Mouse (Mus musculus): Measurements from ENCODE around the gene Ccdc85c. TPM values are rescaled to one million over a fixed set of nuclear protein-coding genes. Genes with fewer than 3 reads are reported as not detected.

Ccdc85c gene
- polyA plus RNA-seq, 1 experiment from 2014 or later, result 15.2 TPM

GRCm38 (mm10) chr12:108204978-108205377 lies 70.2 kb downstream of the Ccdc85c start:
- Histone ChIP-seq H3K4me2 (replicated peaks) (no peak overlapping the region), H3K9ac (no peak overlapping the region), H3K27me3 (no peaks in the 10 kb centered on the region), H3K36me3 (peaks cover 62% of the 10 kb centered on the region), H3K4me1 (peaks cover 24% of the 10 kb centered on the region), H3K4me3 (no peak overlapping the region), H3K9me3 (replicated peaks) (no peaks in the 10 kb centered on the region), H3K27ac (0 out of 2 replicates have a peak overlapping the region, but pooled peaks have one; percentile 5)
- ATAC-seq (ENCODE audit: low FRiP score), result no peak
- WGBS, result 64% methylated on average over 12 of the region's 12 CpGs

GRCm38 (mm10) chr12:108203895-108204294 lies 71.3 kb downstream of the Ccdc85c start:
- Histone ChIP-seq H3K4me1 (peaks cover 15% of the 10 kb centered on the region), H3K9ac (no peak overlapping the region), H3K9me3 (replicated peaks) (no peaks in the 10 kb centered on the region), H3K27me3 (no peaks in the 10 kb centered on the region), H3K4me3 (no peak overlapping the region), H3K27ac (0 out of 2 replicates have a peak overlapping the region, but pooled peaks have one; percentile 40), H3K36me3 (peaks cover 72% of the 10 kb centered on the region), H3K4me2 (replicated peaks) (no peak overlapping the region)
- 58% methylated on average over 8 of the region's 8 CpGs for WGBS
- ATAC-seq (ENCODE audit: low FRiP score), result no peak

GRCm38 (mm10) chr12:108200094-108200493 lies 75.1 kb downstream of the Ccdc85c start:
- Histone ChIP-seq H3K4me3 (no peak overlapping the region), H3K27ac (no peak overlapping the region), H3K36me3 (peaks cover 96% of the 10 kb centered on the region), H3K9me3 (replicated peaks) (no peaks in the 10 kb centered on the region), H3K4me2 (replicated peaks) (no peak overlapping the region), H3K27me3 (no peaks in the 10 kb centered on the region), H3K9ac (no peak overlapping the region), H3K4me1 (peaks cover 8% of the 10 kb centered on the region)
- 89% methylated on average over 1 of the region's 1 CpGs for WGBS
- ATAC-seq (ENCODE audit: low FRiP score), result no peak

- H3K9ac ChIP-seq, result no peak overlapping the region
- no peaks in the 10 kb centered on the region for H3K4me1 ChIP-seq
- 85% methylated on average over 4 of the region's 4 CpGs for WGBS
- no peak overlapping the region for H3K27ac ChIP-seq
- no peak overlapping the region for H3K4me2 ChIP-seq (replicated peaks)
- no peak overlapping the region for H3K4me3 ChIP-seq
- ATAC-seq (ENCODE audit: low FRiP score), result no peak
- H3K36me3 ChIP-seq, result peaks cover 98% of the 10 kb centered on the region
- no peaks in the 10 kb centered on the region for H3K9me3 ChIP-seq (replicated peaks)
- no peaks in the 10 kb centered on the region for H3K27me3 ChIP-seq
Measured at GRCm38 (mm10) chr12:108198447-108198846, 76.8 kb downstream of the Ccdc85c start.

GRCm38 (mm10) chr12:108195761-108196160 lies 79.5 kb downstream of the Ccdc85c start:
- WGBS, result 98% methylated on average over 11 of the region's 11 CpGs
- H3K9ac ChIP-seq, result no peak overlapping the region
- H3K4me1 ChIP-seq, result no peaks in the 10 kb centered on the region
- H3K27me3 ChIP-seq, result no peaks in the 10 kb centered on the region
- no peaks in the 10 kb centered on the region for H3K9me3 ChIP-seq (replicated peaks)
- H3K4me3 ChIP-seq, result no peak overlapping the region
- no peak overlapping the region for H3K27ac ChIP-seq
- peaks cover 94% of the 10 kb centered on the region for H3K36me3 ChIP-seq
- no peak overlapping the region for H3K4me2 ChIP-seq (replicated peaks)
- ATAC-seq (ENCODE audit: low FRiP score), result no peak

DNA sequence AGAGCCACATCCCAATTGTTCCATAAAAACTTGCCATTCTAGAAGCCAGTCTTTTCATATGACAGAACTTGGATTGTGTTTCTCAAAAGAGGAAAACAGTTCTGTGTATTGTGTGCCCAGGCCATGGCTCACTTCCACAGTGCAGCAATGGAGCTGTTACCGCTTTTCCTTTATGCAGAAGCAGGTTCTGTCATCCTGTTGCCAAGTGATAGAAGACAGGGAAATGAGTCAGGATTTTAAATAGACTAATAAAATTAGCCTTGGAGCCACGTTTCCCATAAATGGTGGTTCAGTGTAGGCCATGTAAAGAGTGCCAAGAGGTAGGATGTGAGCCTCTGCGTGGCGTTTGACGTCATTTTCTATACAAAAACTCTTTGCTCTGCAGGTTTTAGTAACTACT lies 81.3 kb downstream of the Ccdc85c start:
- Histone ChIP-seq H3K9me3 (replicated peaks) (no peaks in the 10 kb centered on the region), H3K4me1 (no peaks in the 10 kb centered on the region), H3K36me3 (peaks cover 94% of the 10 kb centered on the region), H3K27ac (no peak overlapping the region), H3K4me3 (no peak overlapping the region), H3K9ac (no peak overlapping the region), H3K4me2 (replicated peaks) (no peak overlapping the region), H3K27me3 (no peaks in the 10 kb centered on the region)
- 96% methylated on average over 5 of the region's 5 CpGs for WGBS
- ATAC-seq (ENCODE audit: low FRiP score), result no peak

- Histone ChIP-seq H3K4me2 (replicated peaks) (no peak overlapping the region), H3K9ac (no peak overlapping the region), H3K36me3 (peaks cover 86% of the 10 kb centered on the region), H3K27ac (no peak overlapping the region), H3K4me3 (no peak overlapping the region), H3K9me3 (replicated peaks) (no peaks in the 10 kb centered on the region), H3K27me3 (no peaks in the 10 kb centered on the region), H3K4me1 (no peaks in the 10 kb centered on the region)
- WGBS, result 90% methylated on average over 6 of the region's 6 CpGs
- no peak for ATAC-seq (ENCODE audit: low FRiP score)
Measured at GRCm38 (mm10) chr12:108187541-108188091, 87.6 kb downstream of the Ccdc85c start.

GRCm38 (mm10) chr12:108181716-108182115 lies 93.5 kb downstream of the Ccdc85c start:
- Histone ChIP-seq H3K4me1 (peaks cover 23% of the 10 kb centered on the region), H3K9me3 (replicated peaks) (no peaks in the 10 kb centered on the region), H3K27me3 (no peaks in the 10 kb centered on the region), H3K4me3 (no peak overlapping the region), H3K36me3 (peaks cover 43% of the 10 kb centered on the region), H3K9ac (no peak overlapping the region), H3K4me2 (replicated peaks) (no peak overlapping the region), H3K27ac (no peak overlapping the region)
- no peak for ATAC-seq (ENCODE audit: low FRiP score)
- WGBS, result 96% methylated on average over 6 of the region's 6 CpGs

- Histone ChIP-seq H3K27me3 (no peaks in the 10 kb centered on the region), H3K4me2 (replicated peaks) (peak within 1 kb of the TSS; percentile 89), H3K9me3 (replicated peaks) (no peaks in the 10 kb centered on the region), H3K4me1 (peaks cover 29% of the 10 kb centered on the region), H3K36me3 (peaks cover 26% of the 10 kb centered on the region), H3K9ac (peak within 1 kb of the TSS; percentile 92), H3K4me3 (peak within 1 kb of the TSS; percentile 99), H3K27ac (peak within 1 kb of the TSS; percentile 83)
- under 1% methylated on average over 78 of the region's 82 CpGs for WGBS
- ATAC-seq (ENCODE audit: low FRiP score), result peak; percentile 99
Measured at GRCm38 (mm10) chr12:108179321-108180266, 95.6 kb downstream of the Ccdc85c start, which contains the start of gene Ccnk. TSS of gene Ccnk (plus strand) at chr12:108179579.

DNA sequence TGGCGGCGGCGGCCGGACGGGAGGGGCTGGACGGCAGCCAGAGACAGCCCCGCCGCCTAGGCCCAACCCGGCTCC lies 96.1 kb downstream of the Ccdc85c start, which contains the start of gene Setd3:
Gene Setd3, minus strand, starts transcription at position 69 of the 75 bp plus-strand sequence.
- peak within 1 kb of the TSS; percentile 83 for H3K27ac ChIP-seq
- 0% methylated on average over 6 of the region's 9 CpGs for WGBS
- H3K4me1 ChIP-seq, result peaks cover 29% of the 10 kb centered on the region
- ATAC-seq (ENCODE audit: low FRiP score), result no peak
- peak within 1 kb of the TSS; percentile 99 for H3K4me3 ChIP-seq
- H3K27me3 ChIP-seq, result no peaks in the 10 kb centered on the region
- H3K9me3 ChIP-seq (replicated peaks), result no peaks in the 10 kb centered on the region
- H3K36me3 ChIP-seq, result peaks cover 22% of the 10 kb centered on the region
- peak within 1 kb of the TSS; percentile 92 for H3K9ac ChIP-seq
- H3K4me2 ChIP-seq (replicated peaks), result peak within 1 kb of the TSS; percentile 89

GRCm38 (mm10) chr12:108178331-108179245 lies 96.6 kb downstream of the Ccdc85c start:
- H3K27ac ChIP-seq, result peak overlapping the region; percentile 83
- H3K4me3 ChIP-seq, result peak overlapping the region; percentile 99
- no peaks in the 10 kb centered on the region for H3K27me3 ChIP-seq
- H3K4me2 ChIP-seq (replicated peaks), result peak overlapping the region; percentile 89
- H3K4me1 ChIP-seq, result peaks cover 29% of the 10 kb centered on the region
- ATAC-seq (ENCODE audit: low FRiP score), result peak; percentile 44
- no peaks in the 10 kb centered on the region for H3K9me3 ChIP-seq (replicated peaks)
- H3K36me3 ChIP-seq, result peaks cover 18% of the 10 kb centered on the region
- peak overlapping the region; percentile 92 for H3K9ac ChIP-seq
- under 1% methylated on average over 99 of the region's 103 CpGs for WGBS

DNA sequence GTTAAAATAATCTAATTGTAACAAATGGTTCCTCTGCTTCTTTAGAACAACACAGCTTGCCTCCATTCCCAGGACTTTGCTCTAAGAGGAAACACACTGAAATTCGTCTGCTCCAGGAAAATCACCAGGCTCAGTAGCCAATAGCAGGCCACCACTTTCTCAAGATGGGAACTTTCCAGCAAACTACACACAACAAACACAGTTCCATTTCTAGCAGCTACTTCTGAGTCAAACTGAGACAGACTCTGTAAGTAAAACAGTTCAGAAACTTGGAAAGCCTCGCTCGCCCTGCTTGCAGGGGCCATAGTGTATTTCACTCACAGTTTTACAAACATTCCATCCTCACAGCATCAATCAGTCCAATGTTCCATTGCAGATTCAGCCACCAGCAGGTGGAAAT lies 98.9 kb downstream of the Ccdc85c start:
- Histone ChIP-seq H3K4me2 (replicated peaks) (no peak overlapping the region), H3K36me3 (no peaks in the 10 kb centered on the region), H3K4me1 (peaks cover 34% of the 10 kb centered on the region), H3K9ac (no peak overlapping the region), H3K9me3 (replicated peaks) (no peaks in the 10 kb centered on the region), H3K27me3 (no peaks in the 10 kb centered on the region), H3K27ac (no peak overlapping the region), H3K4me3 (no peak overlapping the region)
- ATAC-seq (ENCODE audit: low FRiP score), result no peak
- WGBS, result 77% methylated on average over 3 of the region's 3 CpGs
